Mouse (Mus musculus): ENCODE results near the gene Rere. TPM values are rescaled to one million over a fixed set of nuclear protein-coding genes. Genes with fewer than 3 reads are reported as not detected.

Rere gene
- total RNA-seq, 2 experiments from 2014 or later, result 51.5 to 52.0 TPM

- intact Hi-C loops (cut with DNase I), result loop anchor here (2.0 kb wide), 1 partner anchor 185 kb away; no protein-coding TSS in a partner anchor
Observed at GRCm38 (mm10) chr4:150665806-150666205, 384.4 kb downstream of the Rere start.

More at GRCm38 (mm10) chr4:150665806-150666205, 384.4 kb downstream of the Rere start:
- DNase-seq, result no peak

Other genes with a start within 250 kb of the Rere start
- gene Gpr157, start 194.3 kb upstream of the Rere start, total RNA-seq (2021), result 10 to 100 TPM; 26.7 to 41.1 TPM
- under 1 TPM; 0.11 TPM for gene Slc2a5, start 162.4 kb upstream of the Rere start, total RNA-seq (2021)
- gene Slc2a7, start 132.7 kb upstream of the Rere start, total RNA-seq (2021), result not detected
- gene Car6, start 80.3 kb upstream of the Rere start, total RNA-seq (2021), result not detected
- gene Eno1, start 44.9 kb upstream of the Rere start, total RNA-seq (2021), result 100 to 1,000 TPM; 106 to 108 TPM